Mouse (Mus musculus) limb, embryonic 12.5 days (tissue): ENCODE measurements around the gene Zbtb5. TPM values are rescaled to one million over a fixed set of nuclear protein-coding genes. Genes with fewer than 3 reads are reported as not detected.

Experiments used
- polyA plus RNA-seq: library from polyadenylated mRNA; unstranded; fragments of >200 nt; fragmentation: Nextera tagmentation; extraction: Ambion mirVana; gene quantifications from 2 replicates; pipeline ENCODE4 v1.2.1, GENCODE M21; 2016

The Zbtb5 gene
- polyA plus RNA-seq, 1 experiment from 2014 or later: 41.7 TPM

Other genes starting within 250 kb of the Zbtb5 start
- gene Grhpr, start 31.0 kb downstream of the Zbtb5 start, polyA plus RNA-seq: 54.7 and 57.3 TPM in 2 replicates
- gene Polr1e, start 6.2 kb upstream of the Zbtb5 start, polyA plus RNA-seq: 50.5 and 52.1 TPM in 2 replicates
- gene Fbxo10, start 72.2 kb upstream of the Zbtb5 start, polyA plus RNA-seq: 17.1 and 18.9 TPM in 2 replicates
- gene Tomm5, start 95.7 kb upstream of the Zbtb5 start, polyA plus RNA-seq: 196 and 201 TPM in 2 replicates
- gene Frmpd1, start 172.5 kb upstream of the Zbtb5 start, polyA plus RNA-seq: 3.6 and 3.7 TPM in 2 replicates